Comparison of ENCODE assay signal across 7 mouse cellular contexts in genomic region chr7:127677077-127677476, GRCm38 (mm10). TPM values are rescaled to one million over a fixed set of nuclear protein-coding genes. Genes with fewer than 3 reads are reported as not detected.
DNase-seq lines count a peak whose midpoint lies in the region; ATAC-seq lines count a peak whose summit lies in the region.

No protein-coding gene starts in this region.

- DNase-seq in layer of hippocampus, postnatal 14 days (ENCODE audit: low spot score in 2 of 2) = peak; percentile 20 to 36
- no peak for DNase-seq in layer of hippocampus, postnatal 36 days
- DNase-seq in MEL-GATA-1-ER (ENCODE audit: extremely low read depth, low read depth) = peak; percentile 35
- peak; percentile 37 to 51 for DNase-seq in adrenal gland, postnatal 4 days (ENCODE audit: low spot score in 2 of 2)
- DNase-seq in gastrocnemius, postnatal 10 days = peak; percentile 63
- DNase-seq in thymus, postnatal 0 days (ENCODE audit: low spot score) = peak; percentile 63

- peak; percentile 66; the same call in 1 of the 2 replicates for ATAC-seq in megakaryocyte, adult 5-6 weeks (ENCODE audit: poor library complexity, severe bottlenecking)

RNA-seq across cellular contexts. Expression of gene Bcl7c, which starts 31.7 kb away (rescaled TPM):
- 10 to 100 TPM; 30.3 to 38.0 TPM for total RNA-seq in layer of hippocampus, postnatal 14 days (2021)
- total RNA-seq in layer of hippocampus, postnatal 36 days (2021) = 10 to 100 TPM; 23.1 to 25.8 TPM
- 100 to 1,000 TPM; 129 to 135 TPM for total RNA-seq in adrenal gland, postnatal 4 days (2021)
- total RNA-seq in gastrocnemius, postnatal 10 days (2021) = 10 to 100 TPM; 93.2 to 97.1 TPM
- 30.2 and 37.4 TPM in 2 replicates for total RNA-seq in megakaryocyte, adult 5-6 weeks (2015)
- total RNA-seq in megakaryocyte, adult 5-6 weeks (2017) = 8.6 and 16.6 TPM in 2 replicates
- 98.1 and 112 TPM in 2 replicates for polyA plus RNA-seq in thymus, postnatal 0 days (2015; fragmentation: Nextera tagmentation; extraction: Ambion mirVana)

RNA-seq across cellular contexts. Expression of gene Ctf1, which starts 35.5 kb away (rescaled TPM):
- 1 to 10 TPM; 3.2 to 5.4 TPM for total RNA-seq in layer of hippocampus, postnatal 14 days (2021)
- total RNA-seq in layer of hippocampus, postnatal 36 days (2021) = 1 to 10 TPM; 2.1 to 2.4 TPM
- 1 to 10 TPM; 5.2 to 5.4 TPM for total RNA-seq in adrenal gland, postnatal 4 days (2021)
- total RNA-seq in gastrocnemius, postnatal 10 days (2021) = 10 to 100 TPM in 1 of 2 experiments, 1 to 10 TPM in 1; 9.1 to 12.7 TPM
- total RNA-seq in megakaryocyte, adult 5-6 weeks (2015) = 0.16 TPM in 1 of 2 replicates, not detected in the other
- total RNA-seq in megakaryocyte, adult 5-6 weeks (2017) = 0.29 TPM in 1 of 2 replicates, not detected in the other
- 13.1 and 13.5 TPM in 2 replicates for polyA plus RNA-seq in thymus, postnatal 0 days (2015; fragmentation: Nextera tagmentation; extraction: Ambion mirVana)

RNA-seq across cellular contexts. Expression of gene Ctf2, which starts 54.9 kb away (rescaled TPM):
- total RNA-seq in layer of hippocampus, postnatal 14 days (2021) = not detected
- total RNA-seq in layer of hippocampus, postnatal 36 days (2021) = not detected
- total RNA-seq in adrenal gland, postnatal 4 days (2021) = not detected
- not detected for total RNA-seq in gastrocnemius, postnatal 10 days (2021)
- not detected in 2 replicates for total RNA-seq in megakaryocyte, adult 5-6 weeks (2015)
- total RNA-seq in megakaryocyte, adult 5-6 weeks (2017) = not detected in 2 replicates
- 0.06 TPM in 1 of 2 replicates, not detected in the other for polyA plus RNA-seq in thymus, postnatal 0 days (2015; fragmentation: Nextera tagmentation; extraction: Ambion mirVana)

Comparison
In these comparisons a context has a peak if more than half of its experiments do, and no peak if none do; other contexts are left out.
1. DNase-seq: peak in layer of hippocampus, postnatal 14 days (2 of 2), MEL-GATA-1-ER (single experiment), adrenal gland, postnatal 4 days (2 of 2), gastrocnemius, postnatal 10 days (single experiment) and thymus, postnatal 0 days (single experiment); none in layer of hippocampus, postnatal 36 days (0 of 2).